Comparison of ENCODE assay signal across 8 mouse cellular contexts in genomic region chr6:118455042-118455631, GRCm38 (mm10). TPM values are rescaled to one million over a fixed set of nuclear protein-coding genes. Genes with fewer than 3 reads are reported as not detected.
A peak's percentile ranks its signal among the peaks of the same experiment; 100 is the strongest.
DNase-seq lines count a peak whose midpoint lies in the region; ATAC-seq lines count a peak whose summit lies in the region.

Gene Zfp248, minus strand, starts transcription at chr6:118455528.

- WGBS in intestine, embryonic 14.5 days, result under 1% methylated on average over 43 of the region's 43 CpGs

- DNase-seq in adrenal gland, adult 2 months, result peak; percentile 94
- DNase-seq in embryo, embryonic 11 days, result peak; percentile 93
- DNase-seq in gastrocnemius, postnatal 25 days, result peak; percentile 76
- DNase-seq in intestine, embryonic 14.5 days (ENCODE audit: low spot score), result peak; percentile 95
- peak; percentile 94 to 95 for DNase-seq in left cerebral cortex, postnatal 14 days (ENCODE audit: low spot score in 2 of 2)
- peak; percentile 95 for DNase-seq in right cerebral cortex, postnatal 14 days
- DNase-seq in urinary bladder, postnatal 25 days (ENCODE audit: low spot score), result peak; percentile 74

- ATAC-seq in intestine, embryonic 14.5 days (replicated peaks; ENCODE audit: low FRiP score, low TSS enrichment, low read depth), result peak; percentile 95
- ATAC-seq in megakaryocyte-erythroid progenitor cell, adult 5-6 weeks (replicated peaks; ENCODE audit: low FRiP score, low TSS enrichment, poor library complexity, severe bottlenecking), result peak; percentile 98

- 0 out of 2 replicates have a peak, but pooled peaks cover 6% of the 10 kb centered on the region for H3K4me1 ChIP-seq in intestine, embryonic 14.5 days (replicated peaks; ENCODE audit: control insufficient read depth, insufficient read depth, low read length)

- H3K9me3 ChIP-seq in intestine, embryonic 14.5 days (ENCODE audit: control insufficient read depth, low read length), result no peaks in the 10 kb centered on the region

- peak within 1 kb of the TSS; percentile 90 for H3K4me3 ChIP-seq in intestine, embryonic 14.5 days (ENCODE audit: low read depth, low read length)

- H3K4me2 ChIP-seq in intestine, embryonic 14.5 days (ENCODE audit: low read length), result peak within 1 kb of the TSS; percentile 73

- H3K36me3 ChIP-seq in intestine, embryonic 14.5 days (ENCODE audit: control insufficient read depth, insufficient read depth, low read length), result peaks cover 7% of the 10 kb centered on the region; the same call in 1 of the 2 replicates

- no peaks in the 10 kb centered on the region for H3K27me3 ChIP-seq in intestine, embryonic 14.5 days (replicated peaks; ENCODE audit: control insufficient read depth, insufficient read depth, low read length)

- intact Hi-C loops in left cerebral cortex, postnatal 14 days (cut with DNase I), result no loop called here

- H3K27ac ChIP-seq in intestine, embryonic 14.5 days (ENCODE audit: low read depth), result peak within 1 kb of the TSS; percentile 92

- H3K9ac ChIP-seq in intestine, embryonic 14.5 days (ENCODE audit: low read length), result peak within 1 kb of the TSS; percentile 91

RNA-seq across cellular contexts. Expression of gene Zfp248, which starts in this region (rescaled TPM):
- 1 to 10 TPM; 2.9 to 3.5 TPM for total RNA-seq in adrenal gland, adult 2 months (2021)
- polyA plus RNA-seq in adrenal gland, adult 2 months (2012; rRNA removed), result 0.35 and 0.46 TPM in 2 replicates
- 1 to 10 TPM; 1.1 to 1.2 TPM for total RNA-seq in gastrocnemius, postnatal 25 days (2021)
- polyA plus RNA-seq in intestine, embryonic 14.5 days (2014; fragmentation: Nextera tagmentation; extraction: Ambion mirVana), result 6.7 and 7.4 TPM in 2 replicates
- 10 to 100 TPM; 17.8 to 21.8 TPM for total RNA-seq in left cerebral cortex, postnatal 14 days (2021)
- total RNA-seq in megakaryocyte-erythroid progenitor cell, adult 5-6 weeks (2014; fragmentation: Nextera tagmentation), result 2.1 and 5.7 TPM in 2 replicates
- 1.1 and 1.7 TPM in 2 replicates for total RNA-seq in megakaryocyte-erythroid progenitor cell, adult 5-6 weeks (2017)

Comparison
In these comparisons a context has a peak if more than half of its experiments do, and no peak if none do; other contexts are left out.
1. Peak in every context shown above with its lines: DNase-seq, ATAC-seq, H3K4me3 ChIP-seq and H3K27ac ChIP-seq.